Mouse (Mus musculus): ENCODE data around the gene Fam214a.

- no peak for TF ChIP-seq CTCF (IDR thresholded peaks at IDR 0.05; ENCODE audit: low read depth, low read length)
- TF ChIP-seq POLR2A (IDR thresholded peaks at IDR 0.05; ENCODE audit: borderline replicate concordance, low read depth, low read length) = no peak
Measured at GRCm38 (mm10) chr9:75041840-75042525, 89.3 kb downstream of the Fam214a start.

All from bone marrow macrophage, adult 2 months (primary cell).